Mouse (Mus musculus): Measurements from ENCODE around the gene Lama4. TPM values are rescaled to one million over a fixed set of nuclear protein-coding genes. Genes with fewer than 3 reads are reported as not detected.

Lama4 gene
- polyA plus RNA-seq, 1 experiment from 2014 or later, result 2.1 TPM

Other genes with a start within 250 kb of the Lama4 start
- not detected in 2 replicates for gene Rfpl4b, start 143.7 kb upstream of the Lama4 start, polyA plus RNA-seq (2015; fragmentation: Nextera tagmentation; extraction: Ambion mirVana)
- 0.89 and 0.91 TPM in 2 replicates for gene Fam229b, start 168.4 kb downstream of the Lama4 start, polyA plus RNA-seq (2015; fragmentation: Nextera tagmentation; extraction: Ambion mirVana)
- 4.4 and 4.9 TPM in 2 replicates for gene Tube1, start 168.5 kb downstream of the Lama4 start, polyA plus RNA-seq (2015; fragmentation: Nextera tagmentation; extraction: Ambion mirVana)
- gene Ccn6, start 198.3 kb downstream of the Lama4 start, polyA plus RNA-seq (2015; fragmentation: Nextera tagmentation; extraction: Ambion mirVana), result 0.10 TPM in 1 of 2 replicates, not detected in the other